In genomic region chr7:110514131-110514530, GRCm38 (mm10) we compare ENCODE assay signal across 19 mouse cellular contexts.
"Had no signal": no experiment of that assay in that cellular context is flagged by ENCODE, and none has a peak within 500 bp of the region (broad histone marks: within the 10 kb centered on the region; RNA-seq: fewer than 3 reads in every experiment).

No protein-coding gene starts in this region.

- H3K4me2 ChIP-seq: kidney, embryonic 15.5 days; limb, embryonic 13.5 days; liver, embryonic 12.5 days; liver, embryonic 15.5 days; lung, embryonic 15.5 days; neural tube, embryonic 12.5 days had no signal

- DNase-seq: kidney, adult 8-10 months; kidney, postnatal 10 days; kidney, postnatal 4 days; liver; lung, adult 18-20 months; lung, postnatal 10 days; lung, postnatal 36 days; midbrain, embryonic 14.5 days; thymus, adult 18-20 months; thymus, postnatal 36 days had no signal

- ATAC-seq: liver, embryonic 12.5 days had no signal

- H3K27ac ChIP-seq: kidney, embryonic 15.5 days; limb, embryonic 10.5 days; limb, embryonic 13.5 days; liver, embryonic 12.5 days; liver, embryonic 15.5 days; lung, embryonic 15.5 days; midbrain, embryonic 10.5 days; neural tube, embryonic 12.5 days had no signal

- H3K9me3 ChIP-seq: kidney, embryonic 15.5 days; limb, embryonic 10.5 days; liver, embryonic 12.5 days; liver, embryonic 15.5 days; lung, embryonic 15.5 days; megakaryocyte, embryonic 14.5 days; midbrain, embryonic 10.5 days; neural tube, embryonic 12.5 days had no signal

- H3K4me3 ChIP-seq: kidney, embryonic 15.5 days; limb, embryonic 10.5 days; limb, embryonic 13.5 days; liver, embryonic 12.5 days; liver, embryonic 15.5 days; lung, embryonic 15.5 days; megakaryocyte, embryonic 14.5 days; midbrain, embryonic 10.5 days; neural tube, embryonic 12.5 days had no signal

- H3K4me1 ChIP-seq: kidney, embryonic 15.5 days; limb, embryonic 10.5 days; liver, embryonic 12.5 days; liver, embryonic 15.5 days; megakaryocyte, embryonic 14.5 days; neural tube, embryonic 12.5 days had no signal

- H3K27me3 ChIP-seq: kidney, embryonic 15.5 days; limb, embryonic 13.5 days; liver, embryonic 12.5 days; liver, embryonic 15.5 days; lung, embryonic 15.5 days; megakaryocyte, embryonic 14.5 days; neural tube, embryonic 12.5 days had no signal

- H3K36me3 ChIP-seq: kidney, embryonic 15.5 days; limb, embryonic 10.5 days; limb, embryonic 13.5 days; liver, embryonic 12.5 days; liver, embryonic 15.5 days; lung, embryonic 15.5 days; midbrain, embryonic 10.5 days; neural tube, embryonic 12.5 days had no signal

- H3K9ac ChIP-seq: kidney, embryonic 15.5 days; limb, embryonic 13.5 days; liver, embryonic 12.5 days; liver, embryonic 15.5 days; lung, embryonic 15.5 days; neural tube, embryonic 12.5 days had no signal
